10 mouse cellular contexts compared by ENCODE assay signal in genomic region chr11:88594804-88595611, GRCm38 (mm10).
DNase-seq lines count a peak whose midpoint lies in the region; ATAC-seq lines count a peak whose summit lies in the region.
"Had no signal": no experiment of that assay in that cellular context is flagged by ENCODE, and none has a peak within 500 bp of the region (broad histone marks: within the 10 kb centered on the region; RNA-seq: fewer than 3 reads in every experiment).

No protein-coding gene starts in this region.

- peaks cover 69% of the 10 kb centered on the region for H3K4me1 ChIP-seq in heart, embryonic 10.5 days
- peaks cover 73% of the 10 kb centered on the region for H3K4me1 ChIP-seq in midbrain, embryonic 13.5 days (replicated peaks)
- peaks cover 33% of the 10 kb centered on the region for H3K4me1 ChIP-seq in midbrain, embryonic 11.5 days (ENCODE audit: control insufficient read depth, insufficient read depth, low read length)
- H3K4me1 ChIP-seq in hindbrain, embryonic 10.5 days (replicated peaks) = peaks cover 79% of the 10 kb centered on the region
- H3K4me1 ChIP-seq in neural tube, embryonic 14.5 days (ENCODE audit: control insufficient read depth, insufficient read depth, low read length) = peaks cover 51% of the 10 kb centered on the region

- DNase-seq in heart, embryonic 10.5 days (ENCODE audit: low spot score) = no peak
- no peak for DNase-seq in heart, postnatal 36 days
- DNase-seq in midbrain, embryonic 11.5 days (ENCODE audit: low spot score, missing footprints) = no peak
- no peak for DNase-seq in hindbrain, embryonic 10.5 days (ENCODE audit: low spot score)
- no peak for DNase-seq in c-Kit-positive CD71-positive TER-119-positive erythroid progenitor cells, embryonic 14.5 days (ENCODE audit: low spot score)
- no peak for DNase-seq in urinary bladder, postnatal 36 days (ENCODE audit: low spot score in 2 of 2)
- DNase-seq: adrenal gland, postnatal 36 days; right cerebral cortex, postnatal 4 days had no signal

- H3K36me3 ChIP-seq in heart, embryonic 10.5 days = peaks cover 1% of the 10 kb centered on the region
- H3K36me3 ChIP-seq in midbrain, embryonic 13.5 days = 0 out of 2 replicates have a peak, but pooled peaks cover 3% of the 10 kb centered on the region
- peaks cover under 1% of the 10 kb centered on the region; the same call in 1 of the 2 replicates for H3K36me3 ChIP-seq in midbrain, embryonic 11.5 days (ENCODE audit: control insufficient read depth, insufficient read depth, low read length)
- peaks cover 60% of the 10 kb centered on the region for H3K36me3 ChIP-seq in hindbrain, embryonic 10.5 days
- H3K36me3 ChIP-seq in neural tube, embryonic 14.5 days (ENCODE audit: control insufficient read depth, insufficient read depth, low read length) = no peaks in the 10 kb centered on the region; the same call in 1 of the 2 replicates

- ATAC-seq in midbrain, embryonic 13.5 days = no peak
- ATAC-seq in midbrain, embryonic 11.5 days (ENCODE audit: low FRiP score) = no peak
- ATAC-seq in neural tube, embryonic 14.5 days (ENCODE audit: low read depth) = no peak

- H3K9ac ChIP-seq in midbrain, embryonic 13.5 days (replicated peaks) = 0 out of 2 replicates have a peak overlapping the region, but pooled peaks have one; percentile 32
- H3K9ac ChIP-seq in midbrain, embryonic 11.5 days (ENCODE audit: low read length) = no peak overlapping the region
- H3K9ac ChIP-seq in neural tube, embryonic 14.5 days (replicated peaks; ENCODE audit: low read depth, low read length) = no peak overlapping the region

- no peak overlapping the region for H3K4me3 ChIP-seq in heart, embryonic 10.5 days
- H3K4me3 ChIP-seq in midbrain, embryonic 13.5 days (replicated peaks) = no peak overlapping the region
- no peak overlapping the region for H3K4me3 ChIP-seq in midbrain, embryonic 11.5 days (ENCODE audit: low read depth, low read length)
- no peak overlapping the region for H3K4me3 ChIP-seq in hindbrain, embryonic 10.5 days
- no peak overlapping the region for H3K4me3 ChIP-seq in neural tube, embryonic 14.5 days (ENCODE audit: low read depth, low read length)

- intact Hi-C loops in heart, postnatal 36 days (cut with DNase I) = loop anchor here (5.0 kb wide), 1 partner anchor 38 kb away; no protein-coding TSS in a partner anchor

- no peak overlapping the region for H3K4me2 ChIP-seq in midbrain, embryonic 13.5 days (replicated peaks)
- no peak overlapping the region for H3K4me2 ChIP-seq in midbrain, embryonic 11.5 days
- H3K4me2 ChIP-seq in neural tube, embryonic 14.5 days (ENCODE audit: low read depth, low read length) = no peak overlapping the region

- peak overlapping the region; percentile 77 for H3K27ac ChIP-seq in heart, embryonic 10.5 days
- H3K27ac ChIP-seq in midbrain, embryonic 13.5 days = peak overlapping the region; percentile 35; the same call in 1 of the 2 replicates
- H3K27ac ChIP-seq in midbrain, embryonic 11.5 days (ENCODE audit: low read depth, low read length) = no peak overlapping the region
- H3K27ac ChIP-seq in hindbrain, embryonic 10.5 days = peak overlapping the region; percentile 75
- H3K27ac ChIP-seq in neural tube, embryonic 14.5 days (ENCODE audit: low read depth, low read length) = peak overlapping the region; percentile 58

- no peaks in the 10 kb centered on the region for H3K27me3 ChIP-seq in heart, embryonic 10.5 days (ENCODE audit: insufficient read depth, poor library complexity, severe bottlenecking)
- no peaks in the 10 kb centered on the region for H3K27me3 ChIP-seq in midbrain, embryonic 13.5 days
- H3K27me3 ChIP-seq in midbrain, embryonic 11.5 days (ENCODE audit: control insufficient read depth, insufficient read depth, low read length) = no peaks in the 10 kb centered on the region
- H3K27me3 ChIP-seq in hindbrain, embryonic 10.5 days (ENCODE audit: insufficient read depth, poor library complexity, severe bottlenecking) = no peaks in the 10 kb centered on the region
- H3K27me3 ChIP-seq in neural tube, embryonic 14.5 days (ENCODE audit: control insufficient read depth, insufficient read depth, low read length) = no peaks in the 10 kb centered on the region

- WGBS in heart, embryonic 10.5 days = 58% methylated on average over 13 of the region's 13 CpGs
- 63% methylated on average over 13 of the region's 13 CpGs for WGBS in midbrain, embryonic 13.5 days
- 64% methylated on average over 13 of the region's 13 CpGs for WGBS in midbrain, embryonic 11.5 days
- 62% methylated on average over 13 of the region's 13 CpGs for WGBS in hindbrain, embryonic 10.5 days
- WGBS in neural tube, embryonic 14.5 days = 40% methylated on average over 13 of the region's 13 CpGs

- no peaks in the 10 kb centered on the region for H3K9me3 ChIP-seq in heart, embryonic 10.5 days
- no peaks in the 10 kb centered on the region for H3K9me3 ChIP-seq in midbrain, embryonic 13.5 days
- H3K9me3 ChIP-seq in midbrain, embryonic 11.5 days (ENCODE audit: control insufficient read depth, low read length) = no peaks in the 10 kb centered on the region
- H3K9me3 ChIP-seq in hindbrain, embryonic 10.5 days = no peaks in the 10 kb centered on the region
- no peaks in the 10 kb centered on the region for H3K9me3 ChIP-seq in neural tube, embryonic 14.5 days (ENCODE audit: control insufficient read depth, low read length)
